Mouse (Mus musculus) R1 (cell line): ENCODE data around the gene Cd83.

ENCODE experiments used
- DNase-seq: peaks from one replicate; pipeline ENCODE4 v3.0.0-alpha.2; 2018; ENCODE audit warnings: low read depth, low spot score

Gene Cd83

GRCm38 (mm10) chr13:43774605-43775426 is 9.8 kb upstream of the Cd83 start:
- no peak for DNase-seq

- no peak for DNase-seq
Observed at GRCm38 (mm10) chr13:43775427-43775733, 9.2 kb upstream of the Cd83 start.

- no peak for DNase-seq
Observed at GRCm38 (mm10) chr13:43777321-43778002, 7.1 kb upstream of the Cd83 start.

GRCm38 (mm10) chr13:43778021-43778649 is 6.4 kb upstream of the Cd83 start:
- no peak for DNase-seq

- DNase-seq: no peak
Observed at GRCm38 (mm10) chr13:43778971-43779370, 5.6 kb upstream of the Cd83 start.

GRCm38 (mm10) chr13:43780071-43780470 is 4.5 kb upstream of the Cd83 start:
- DNase-seq: no peak

- DNase-seq: no peak
Observed at GRCm38 (mm10) chr13:43785712-43786072, 1.1 kb downstream of the Cd83 start.

- no peak for DNase-seq
Observed at GRCm38 (mm10) chr13:43786171-43786795, 1.7 kb downstream of the Cd83 start.

- no peak for DNase-seq
Observed at GRCm38 (mm10) chr13:43787262-43787661, 2.7 kb downstream of the Cd83 start.

- DNase-seq: no peak
Observed at GRCm38 (mm10) chr13:43788071-43788470, 3.5 kb downstream of the Cd83 start.

GRCm38 (mm10) chr13:43788983-43789645 is 4.5 kb downstream of the Cd83 start:
- peak; percentile 32 for DNase-seq

GRCm38 (mm10) chr13:43790229-43791001 is 5.8 kb downstream of the Cd83 start:
- DNase-seq: no peak

GRCm38 (mm10) chr13:43795334-43795733 is 10.8 kb downstream of the Cd83 start:
- no peak for DNase-seq

- DNase-seq: peak; percentile 15
Observed at GRCm38 (mm10) chr13:43798655-43799054, 14.1 kb downstream of the Cd83 start.

GRCm38 (mm10) chr13:43800136-43800535 is 15.6 kb downstream of the Cd83 start:
- DNase-seq: no peak

- no peak for DNase-seq
Observed at GRCm38 (mm10) chr13:43801961-43802360, 17.4 kb downstream of the Cd83 start.

GRCm38 (mm10) chr13:43802361-43803137 is 18.0 kb downstream of the Cd83 start:
- DNase-seq: no peak

GRCm38 (mm10) chr13:43804648-43805047 is 20.1 kb downstream of the Cd83 start:
- peak; percentile 65 for DNase-seq

- DNase-seq: no peak
Observed at GRCm38 (mm10) chr13:43805159-43805758, 20.7 kb downstream of the Cd83 start.
